Mouse (Mus musculus) liver, embryonic 16.5 days (tissue): ENCODE measurements around the gene Vmn2r75. TPM values are rescaled to one million over a fixed set of nuclear protein-coding genes. Genes with fewer than 3 reads are reported as not detected.
"Not testable (repeated sequence)": the region's sequence is repeated elsewhere in the genome, so short reads cannot be mapped to it uniquely, and the experiment has no call there.

Experiments
- ATAC-seq: fragments of 200-750 bp; cut with Nextera tagmentation; 2 replicates; pipeline ENCODE4 v1.8.0; 2017; ENCODE audit warnings: low read depth, mild to moderate bottlenecking, moderate number of reproducible peaks, moderate library complexity
- H3K27ac ChIP-seq: fragments of 300-500 bp; sonication (generic); 2 replicates; pipeline ENCODE4 v1.5.1; 2014; ENCODE audit warnings: mild to moderate bottlenecking, low read length
- H3K27me3 ChIP-seq: fragments of 300-500 bp; sonication (generic); 2 replicates; pipeline ENCODE4 v1.6.1; 2014; ENCODE audit warnings: low read depth, low read length, mixed read lengths; ENCODE audit not compliant: control insufficient read depth, insufficient read depth
- H3K36me3 ChIP-seq: fragments of 300-500 bp; sonication (generic); 2 replicates; pipeline ENCODE4 v1.6.1; 2014; ENCODE audit warnings: mild to moderate bottlenecking; ENCODE audit not compliant: control insufficient read depth, insufficient read depth
- H3K4me1 ChIP-seq: fragments of 300-500 bp; sonication (generic); 2 replicates; pipeline ENCODE4 v1.6.1; 2014; ENCODE audit warnings: low read depth, low read length, mixed read lengths; ENCODE audit not compliant: control insufficient read depth
- H3K4me2 ChIP-seq: fragments of 300-500 bp; sonication (generic); 2 replicates; pipeline ENCODE4 v1.6.1; 2014; ENCODE audit warnings: low read depth, low read length, mixed read lengths
- H3K4me3 ChIP-seq: fragments of 300-500 bp; sonication (generic); 2 replicates; pipeline ENCODE4 v1.5.1; 2014; ENCODE audit warnings: low read depth, mild to moderate bottlenecking, low read length
- H3K9ac ChIP-seq: fragments of 300-500 bp; sonication (generic); 2 replicates; pipeline ENCODE4 v1.6.1; 2014; ENCODE audit warnings: low read depth, low read length
- H3K9me3 ChIP-seq: fragments of 300-500 bp; sonication (generic); replicated peaks from 2 replicates; pipeline ENCODE4 v1.6.1; 2016; ENCODE audit warnings: low read length; ENCODE audit not compliant: control insufficient read depth
- WGBS: fragments of 180-500 bp; shearing (Covaris S2); extraction: QIAGEN DNeasy Blood & Tissue Kit; methylation state at CpG from one replicate; pipeline ENCODE4 v1.1.7; 2014; ENCODE audit not compliant: insufficient replicate concordance; 5-methylcytosine and 5-hydroxymethylcytosine counted together
- polyA plus RNA-seq: library from polyadenylated mRNA; unstranded; fragments of >200 nt; fragmentation: Nextera tagmentation; extraction: Ambion mirVana; gene quantifications from 2 replicates; pipeline ENCODE4 v1.2.1, GENCODE M21; 2015

Gene Vmn2r75
- polyA plus RNA-seq: not detected in 2 replicates

DNA sequence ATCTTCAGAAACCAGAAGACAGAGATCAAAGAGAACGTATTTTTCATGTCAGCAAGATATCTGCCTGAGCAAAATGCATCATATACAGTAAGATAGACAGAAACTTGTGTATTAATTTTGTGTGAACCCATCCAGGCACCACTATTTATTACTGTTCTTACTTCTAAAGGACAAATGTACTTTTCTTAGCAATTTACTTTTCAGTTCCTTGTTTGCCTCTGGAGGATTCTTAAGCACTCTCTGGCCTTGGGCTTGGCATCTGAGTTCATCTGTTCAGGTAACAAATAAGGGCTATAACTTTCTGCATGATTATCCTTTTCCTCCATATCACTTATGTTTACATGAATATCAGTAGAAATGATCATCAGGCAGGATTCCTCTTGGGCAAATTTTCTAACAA lies at the start of gene Vmn2r75:
TSS of gene Vmn2r75 (minus strand) at position 101 of the 400 bp plus-strand sequence.
- not testable (repeated sequence) for H3K9me3 ChIP-seq, H3K4me1 ChIP-seq, H3K36me3 ChIP-seq, H3K9ac ChIP-seq, H3K4me3 ChIP-seq, H3K4me2 ChIP-seq, H3K27me3 ChIP-seq, H3K27ac ChIP-seq, ATAC-seq
- 29% methylated on average over 1 of the region's 1 CpGs for WGBS

- H3K9ac ChIP-seq: no peak overlapping the region
- no peaks in the 10 kb centered on the region for H3K27me3 ChIP-seq
- H3K36me3 ChIP-seq: no peaks in the 10 kb centered on the region
- no peak overlapping the region for H3K4me3 ChIP-seq
- no peaks in the 10 kb centered on the region for H3K9me3 ChIP-seq
- H3K4me2 ChIP-seq: no peak overlapping the region
- no peaks in the 10 kb centered on the region for H3K4me1 ChIP-seq
- no peak for ATAC-seq
- no peak overlapping the region for H3K27ac ChIP-seq
These were observed 39.8 kb upstream of the Vmn2r75 start for GRCm38 (mm10) chr7:86211345-86211744.

Other genes starting within 250 kb of the Vmn2r75 start
- not detected in 2 replicates for gene Vmn2r74, start 210.1 kb downstream of the Vmn2r75 start, polyA plus RNA-seq
- not detected in 2 replicates for gene Vmn2r76, start 74.5 kb upstream of the Vmn2r75 start, polyA plus RNA-seq
- gene Olfr310, start 105.4 kb upstream of the Vmn2r75 start, polyA plus RNA-seq: not detected in 2 replicates
- not detected in 2 replicates for gene Olfr309, start 141.9 kb upstream of the Vmn2r75 start, polyA plus RNA-seq
- not detected in 2 replicates for gene Olfr308, start 153.9 kb upstream of the Vmn2r75 start, polyA plus RNA-seq
- gene Olfr307, start 165.8 kb upstream of the Vmn2r75 start, polyA plus RNA-seq: not detected in 2 replicates
- not detected in 2 replicates for gene Olfr305, start 195.2 kb upstream of the Vmn2r75 start, polyA plus RNA-seq
- gene Olfr304, start 214.9 kb upstream of the Vmn2r75 start, polyA plus RNA-seq: not detected in 2 replicates
- gene Olfr303, start 226.0 kb upstream of the Vmn2r75 start, polyA plus RNA-seq: not detected in 2 replicates
- gene Olfr301, start 232.1 kb upstream of the Vmn2r75 start, polyA plus RNA-seq: not detected in 2 replicates